Mouse (Mus musculus) liver, postnatal 0 days (tissue): ENCODE data around the gene Pepd.

ENCODE experiments used
- CTCF ChIP-seq: sonication (generic); IDR thresholded peaks from 2 replicates; pipeline ENCODE4 v1.5.1; 2016; ENCODE audit warnings: antibody characterized with exemption, low read depth
- EP300 ChIP-seq: IDR thresholded peaks from 2 replicates; pipeline ENCODE4 v1.6.1; 2016; ENCODE audit warnings: antibody characterized with exemption, low read depth, mild to moderate bottlenecking

DNA sequence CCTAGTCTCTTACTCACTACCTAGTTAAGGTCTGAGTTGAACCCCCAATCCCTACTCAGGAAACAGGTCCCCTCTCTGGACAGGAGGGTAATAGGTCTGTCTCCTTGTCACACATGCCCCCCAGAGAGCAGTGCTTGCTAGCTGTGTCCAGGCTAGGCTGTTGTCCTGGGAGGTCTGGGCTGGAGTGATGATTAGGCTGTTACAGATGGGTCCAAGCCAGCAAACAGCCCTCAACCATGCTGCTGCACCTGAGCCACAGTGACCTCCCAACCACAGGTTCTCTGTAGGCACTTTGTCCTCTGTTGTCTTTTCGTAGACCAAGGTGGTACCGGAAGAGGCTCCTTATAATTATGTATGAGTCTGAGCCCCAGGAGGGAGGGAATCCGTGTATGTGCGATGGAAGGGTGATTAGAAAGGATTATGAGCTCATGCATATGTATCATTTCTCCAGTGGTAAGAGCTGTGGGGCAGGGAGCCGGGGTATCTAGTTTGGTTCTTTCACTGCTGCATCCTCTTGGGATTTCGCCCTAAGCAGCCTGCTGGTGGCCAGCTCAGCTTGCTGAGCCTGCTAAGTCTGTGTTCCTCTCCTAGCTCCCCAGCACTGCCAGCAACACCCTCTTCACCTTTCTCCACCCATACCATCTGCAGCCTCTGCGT is 34.2 kb downstream of the Pepd start:
- TF ChIP-seq CTCF (no peak), EP300 (no peak)
